Comparison of ENCODE assay signal across 22 mouse cellular contexts in genomic region chr14:22929585-22929984, GRCm38 (mm10).
A peak's percentile ranks its signal among the peaks of the same experiment; 100 is the strongest.
DNase-seq lines count a peak whose midpoint lies in the region; ATAC-seq and TF ChIP-seq lines count a peak whose summit lies in the region.
"Had no signal": no experiment of that assay in that cellular context is flagged by ENCODE, and none has a peak within 500 bp of the region (broad histone marks: within the 10 kb centered on the region; RNA-seq: fewer than 3 reads in every experiment).

No protein-coding gene starts in this region.

- no peaks in the 10 kb centered on the region for H3K9me3 ChIP-seq in heart, postnatal 0 days (replicated peaks; ENCODE audit: control insufficient read depth, low read length)
- H3K9me3 ChIP-seq in lung, embryonic 16.5 days (ENCODE audit: control insufficient read depth, low read length) = no peaks in the 10 kb centered on the region
- no peaks in the 10 kb centered on the region for H3K9me3 ChIP-seq in stomach, embryonic 16.5 days (replicated peaks; ENCODE audit: control insufficient read depth, low read length)
- H3K9me3 ChIP-seq in forebrain, embryonic 16.5 days (ENCODE audit: control insufficient read depth, low read length) = no peaks in the 10 kb centered on the region
- H3K9me3 ChIP-seq: forebrain, embryonic 15.5 days had no signal

- no peak overlapping the region for H3K4me2 ChIP-seq in heart, postnatal 0 days (ENCODE audit: low read depth, low read length)
- no peak overlapping the region for H3K4me2 ChIP-seq in lung, embryonic 16.5 days (ENCODE audit: low read depth, low read length)
- no peak overlapping the region for H3K4me2 ChIP-seq in stomach, embryonic 16.5 days (ENCODE audit: low read depth, low read length)
- no peak overlapping the region for H3K4me2 ChIP-seq in forebrain, embryonic 16.5 days (ENCODE audit: low read length)
- H3K4me2 ChIP-seq: forebrain, embryonic 15.5 days had no signal

- no peaks in the 10 kb centered on the region for H3K4me1 ChIP-seq in heart, postnatal 0 days (ENCODE audit: control insufficient read depth, insufficient read depth)
- peaks cover 12% of the 10 kb centered on the region for H3K4me1 ChIP-seq in lung, embryonic 16.5 days (replicated peaks; ENCODE audit: control insufficient read depth, insufficient read depth, low read length)
- peaks cover 12% of the 10 kb centered on the region for H3K4me1 ChIP-seq in stomach, embryonic 16.5 days (ENCODE audit: control insufficient read depth, insufficient read depth, low read length)
- no peaks in the 10 kb centered on the region for H3K4me1 ChIP-seq in thymus, adult 2 months (replicated peaks; ENCODE audit: control insufficient read depth, insufficient read depth, low read length)
- H3K4me1 ChIP-seq in forebrain, embryonic 16.5 days (replicated peaks; ENCODE audit: control insufficient read depth, insufficient read depth, low read length) = 0 out of 2 replicates have a peak, but pooled peaks cover 3% of the 10 kb centered on the region
- H3K4me1 ChIP-seq: forebrain, embryonic 15.5 days had no signal

- DNase-seq in heart, postnatal 0 days (ENCODE audit: low spot score) = no peak
- DNase-seq in heart, adult 8-10 months (ENCODE audit: low spot score) = no peak
- peak; percentile 83 for DNase-seq in fibroblast of lung, adult 2 months (ENCODE audit: low read depth)
- no peak for DNase-seq in left cerebral cortex, postnatal 25 days (ENCODE audit: low spot score in 2 of 2)
- no peak for DNase-seq in thymus, adult 2 months
- DNase-seq: adrenal gland, postnatal 25 days; B cell, adult 2 months; cerebellum, adult 11-12 months; cerebellum, postnatal 36 days; gastrocnemius, postnatal 25 days; kidney, adult 18-20 months; kidney, postnatal 14 days; liver; liver, postnatal 0 days; right cerebral cortex, postnatal 4 days; thymus, postnatal 25 days had no signal

- WGBS in heart, postnatal 0 days = 56% methylated on average over 2 of the region's 2 CpGs
- WGBS in lung, embryonic 16.5 days = 48% methylated on average over 2 of the region's 2 CpGs
- WGBS in stomach, embryonic 16.5 days = 72% methylated on average over 2 of the region's 2 CpGs
- WGBS in thymus, adult 2 months = 92% methylated on average over 2 of the region's 2 CpGs
- 93% methylated on average over 2 of the region's 2 CpGs for WGBS in forebrain, embryonic 16.5 days

- ATAC-seq in heart, postnatal 0 days (ENCODE audit: insufficient read depth, low read depth) = 0 out of 2 replicates have a peak, but pooled peaks have one; percentile 33
- peak; percentile 96 for ATAC-seq in lung, embryonic 16.5 days (ENCODE audit: low read depth)
- peak; percentile 34; the same call in 1 of the 2 replicates for ATAC-seq in stomach, embryonic 16.5 days (ENCODE audit: insufficient read depth, low FRiP score)
- ATAC-seq in forebrain, embryonic 16.5 days = no peak
- ATAC-seq: forebrain, embryonic 15.5 days; liver, postnatal 0 days; midbrain, embryonic 16.5 days had no signal

- no peaks in the 10 kb centered on the region for H3K36me3 ChIP-seq in heart, postnatal 0 days (replicated peaks; ENCODE audit: control insufficient read depth, insufficient read depth, low read length)
- H3K36me3 ChIP-seq in lung, embryonic 16.5 days (ENCODE audit: control insufficient read depth, insufficient read depth, low read length) = no peaks in the 10 kb centered on the region
- no peaks in the 10 kb centered on the region for H3K36me3 ChIP-seq in stomach, embryonic 16.5 days (ENCODE audit: control insufficient read depth, insufficient read depth, low read length)
- no peaks in the 10 kb centered on the region for H3K36me3 ChIP-seq in thymus, adult 2 months (ENCODE audit: control insufficient read depth, insufficient read depth, low read length)
- no peaks in the 10 kb centered on the region for H3K36me3 ChIP-seq in forebrain, embryonic 16.5 days (ENCODE audit: control insufficient read depth, insufficient read depth)
- H3K36me3 ChIP-seq: forebrain, embryonic 15.5 days had no signal

- H3K27me3 ChIP-seq in heart, postnatal 0 days (ENCODE audit: control insufficient read depth, insufficient read depth, low read length) = no peaks in the 10 kb centered on the region
- H3K27me3 ChIP-seq in lung, embryonic 16.5 days (ENCODE audit: control insufficient read depth, insufficient read depth, low read depth, low read length) = no peaks in the 10 kb centered on the region
- H3K27me3 ChIP-seq in stomach, embryonic 16.5 days (ENCODE audit: control insufficient read depth, insufficient read depth, low read length) = no peaks in the 10 kb centered on the region
- H3K27me3 ChIP-seq in thymus, adult 2 months (ENCODE audit: control insufficient read depth, insufficient read depth, low read length) = no peaks in the 10 kb centered on the region
- 0 out of 2 replicates have a peak, but pooled peaks cover 3% of the 10 kb centered on the region for H3K27me3 ChIP-seq in forebrain, embryonic 16.5 days (replicated peaks; ENCODE audit: control insufficient read depth, insufficient read depth, low read length)
- H3K27me3 ChIP-seq: forebrain, embryonic 15.5 days had no signal

- intact Hi-C loops in left cerebral cortex, postnatal 25 days (cut with DNase I) = no loop called here

- no peak for TF ChIP-seq EP300 in heart, postnatal 0 days (IDR thresholded peaks at IDR 0.05; ENCODE audit: low read depth)

- TF ChIP-seq POLR2A in thymus, adult 2 months (IDR thresholded peaks at IDR 0.05; ENCODE audit: control insufficient read depth, extremely low read depth, insufficient read depth, low read length, poor library complexity) = no peak

- no peak overlapping the region for H3K4me3 ChIP-seq in heart, postnatal 0 days (ENCODE audit: low read depth, low read length)
- no peak overlapping the region for H3K4me3 ChIP-seq in lung, embryonic 16.5 days (ENCODE audit: low read length)
- no peak overlapping the region for H3K4me3 ChIP-seq in stomach, embryonic 16.5 days (replicated peaks; ENCODE audit: low read length)
- H3K4me3 ChIP-seq in thymus, adult 2 months (ENCODE audit: control insufficient read depth, insufficient read depth, low read length) = no peak overlapping the region
- H3K4me3 ChIP-seq in forebrain, embryonic 16.5 days (replicated peaks; ENCODE audit: low read length) = no peak overlapping the region
- H3K4me3 ChIP-seq: erythroblast, embryonic 14.5 days; forebrain, embryonic 15.5 days had no signal

- TF ChIP-seq CTCF in heart, postnatal 0 days (IDR thresholded peaks at IDR 0.05; ENCODE audit: low read depth) = no peak
- no peak for TF ChIP-seq CTCF in thymus, adult 2 months (IDR thresholded peaks at IDR 0.05; ENCODE audit: borderline replicate concordance, control insufficient read depth, extremely low read depth, insufficient read depth, low read length, poor library complexity)

- no peak overlapping the region for H3K9ac ChIP-seq in heart, postnatal 0 days (replicated peaks; ENCODE audit: low read depth, low read length)
- no peak overlapping the region for H3K9ac ChIP-seq in lung, embryonic 16.5 days (ENCODE audit: low read length)
- H3K9ac ChIP-seq in stomach, embryonic 16.5 days (ENCODE audit: low read length) = no peak overlapping the region
- no peak overlapping the region for H3K9ac ChIP-seq in forebrain, embryonic 16.5 days (replicated peaks; ENCODE audit: low read depth, low read length)
- H3K9ac ChIP-seq: forebrain, embryonic 15.5 days; liver, postnatal 0 days had no signal

- no peak overlapping the region for H3K27ac ChIP-seq in heart, postnatal 0 days (ENCODE audit: low read depth)
- peak overlapping the region; percentile 29 for H3K27ac ChIP-seq in lung, embryonic 16.5 days (ENCODE audit: low read length)
- H3K27ac ChIP-seq in stomach, embryonic 16.5 days (ENCODE audit: low read length) = no peak overlapping the region
- H3K27ac ChIP-seq in thymus, adult 2 months (ENCODE audit: control insufficient read depth, insufficient read depth, low read length) = no peak overlapping the region
- no peak overlapping the region for H3K27ac ChIP-seq in forebrain, embryonic 16.5 days (ENCODE audit: low read length)
- H3K27ac ChIP-seq: forebrain, embryonic 15.5 days had no signal
